Mouse (Mus musculus) limb, embryonic 14.5 days (tissue): ENCODE results near the gene Frrs1. TPM values are rescaled to one million over a fixed set of nuclear protein-coding genes. Genes with fewer than 3 reads are reported as not detected.

Experiments
- ATAC-seq: fragments of 200-750 bp; cut with Nextera tagmentation; 2 replicates; pipeline ENCODE4 v1.8.0; 2017; ENCODE audit warnings: low read depth, moderate number of reproducible peaks, moderate TSS enrichment; ENCODE audit not compliant: low FRiP score
- DNase-seq: peaks from one replicate; pipeline ENCODE4 v3.0.0-alpha.2; 2015; ENCODE audit warnings: low spot score
- H3K27ac ChIP-seq: fragments of 300-500 bp; sonication (generic); replicated peaks from 2 replicates; pipeline ENCODE4 v1.5.1; 2014; ENCODE audit warnings: low read depth, mild to moderate bottlenecking, low read length, moderate library complexity, mixed read lengths
- H3K27me3 ChIP-seq: fragments of 300-500 bp; sonication (generic); 2 replicates; pipeline ENCODE4 v1.6.1; 2014; ENCODE audit warnings: low read length, mixed read lengths; ENCODE audit not compliant: control insufficient read depth, insufficient read depth
- H3K36me3 ChIP-seq: fragments of 300-500 bp; sonication (generic); 2 replicates; pipeline ENCODE4 v1.6.1; 2014; ENCODE audit warnings: mild to moderate bottlenecking, low read length, moderate library complexity, mixed read lengths; ENCODE audit not compliant: control insufficient read depth, insufficient read depth
- H3K4me1 ChIP-seq: fragments of 300-500 bp; sonication (generic); 2 replicates; pipeline ENCODE4 v1.6.1; 2014; ENCODE audit warnings: antibody characterized with exemption, low read length, mixed read lengths; ENCODE audit not compliant: control insufficient read depth, insufficient read depth
- H3K4me2 ChIP-seq: fragments of 300-500 bp; sonication (generic); replicated peaks from 2 replicates; pipeline ENCODE4 v1.6.1; 2014; ENCODE audit warnings: low read depth, mild to moderate bottlenecking, low read length, moderate library complexity; ENCODE audit not compliant: severe bottlenecking
- H3K4me3 ChIP-seq: fragments of 300-500 bp; sonication (generic); replicated peaks from 2 replicates; pipeline ENCODE4 v1.5.1; 2014; ENCODE audit warnings: low read length
- H3K9ac ChIP-seq: fragments of 300-500 bp; sonication (generic); 2 replicates; pipeline ENCODE4 v1.6.1; 2014; ENCODE audit warnings: mild to moderate bottlenecking, low read depth, low read length, moderate library complexity; ENCODE audit not compliant: severe bottlenecking
- H3K9me3 ChIP-seq: fragments of 300-500 bp; sonication (generic); 2 replicates; pipeline ENCODE4 v1.6.1; 2016; ENCODE audit warnings: low read length; ENCODE audit not compliant: control insufficient read depth
- POLR2A ChIP-seq: fragments of 200-500 bp; IDR thresholded peaks from 2 replicates; pipeline ENCODE4 v1.8.0; 2012; ENCODE audit warnings: inconsistent platforms, mild to moderate bottlenecking, moderate library complexity, borderline replicate concordance; ENCODE audit not compliant: insufficient read depth, insufficient read length; ENCODE audit errors: extremely low read depth
- WGBS: fragments of 180-500 bp; shearing (Covaris S2); extraction: QIAGEN DNeasy Blood & Tissue Kit; methylation state at CpG from one replicate; pipeline ENCODE4 v1.1.7; 2014; 5-methylcytosine and 5-hydroxymethylcytosine counted together
- polyA plus RNA-seq, 2 experiments: library from polyadenylated mRNA; depleted of rRNA in 1 of 2; stranded (reverse) in 1 of 2; unstranded in 1 of 2; fragments of >200 nt; fragmentation: Nextera tagmentation in 1 of 2; extraction: Ambion mirVana in 1 of 2; gene quantifications; 2 replicates each; pipeline versions ENCODE4 v1.2.1 to v1.2.3; 2012 to 2014

Gene Frrs1
- polyA plus RNA-seq, 2 experiments, result 6.4 to 12.4 TPM

DNA sequence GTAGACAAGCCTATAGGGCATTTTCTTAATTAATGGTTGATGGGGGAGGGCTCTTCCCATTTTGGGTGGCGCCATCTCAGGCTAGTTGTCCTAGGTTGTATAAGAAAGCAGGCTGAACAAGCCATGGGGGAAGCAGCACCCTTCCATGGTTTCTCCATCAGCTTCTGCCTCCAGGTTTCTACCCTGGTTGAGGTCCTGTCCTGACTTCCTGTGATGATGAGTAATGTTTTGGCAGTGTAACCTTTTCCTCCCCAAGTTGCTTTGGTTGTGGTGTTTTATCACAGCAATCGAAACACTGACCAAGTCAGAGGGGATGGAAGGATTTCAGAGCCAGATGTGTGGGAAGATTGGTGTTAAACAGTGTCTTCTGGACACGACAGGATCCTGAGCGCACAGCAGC lies 87.2 kb downstream of the Frrs1 start:
- Histone ChIP-seq H3K9me3 (no peaks in the 10 kb centered on the region), H3K4me2 (no peak overlapping the region), H3K36me3 (no peaks in the 10 kb centered on the region), H3K4me3 (no peak overlapping the region), H3K27ac (no peak overlapping the region), H3K9ac (no peak overlapping the region), H3K4me1 (no peaks in the 10 kb centered on the region), H3K27me3 (no peaks in the 10 kb centered on the region)
- WGBS, result 84% methylated on average over 4 of the region's 4 CpGs
- ATAC-seq (no peak), DNase-seq (no peak)
- TF ChIP-seq POLR2A, result no peak

DNA sequence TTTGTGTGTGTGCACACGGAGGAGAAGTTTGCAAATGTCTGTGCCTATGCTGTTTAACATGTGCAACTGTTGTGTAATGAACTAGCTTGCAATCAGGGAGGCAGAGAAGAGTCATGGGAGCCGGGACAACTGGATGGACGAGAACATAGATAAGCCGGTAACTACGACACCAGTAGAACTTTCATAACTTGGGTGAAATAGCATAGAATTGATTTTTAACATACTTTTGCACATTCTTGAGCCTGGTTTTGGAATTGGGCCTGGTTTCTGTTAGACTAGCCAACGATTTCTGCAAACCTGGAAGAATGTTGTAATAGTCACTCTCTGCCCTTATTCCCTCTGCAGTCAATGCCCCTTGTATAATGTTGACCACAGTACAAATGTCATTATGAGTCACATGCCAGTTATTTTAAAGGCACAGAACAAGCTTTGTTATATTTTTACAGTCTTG lies 91.4 kb downstream of the Frrs1 start:
- no peak for DNase-seq
- Histone ChIP-seq H3K27ac (no peak overlapping the region), H3K4me2 (no peak overlapping the region), H3K36me3 (no peaks in the 10 kb centered on the region), H3K9me3 (no peaks in the 10 kb centered on the region), H3K27me3 (no peaks in the 10 kb centered on the region), H3K4me1 (no peaks in the 10 kb centered on the region), H3K9ac (no peak overlapping the region), H3K4me3 (no peak overlapping the region)
- TF ChIP-seq POLR2A, result no peak
- no peak for ATAC-seq
- WGBS, result 73% methylated on average over 6 of the region's 6 CpGs

DNA sequence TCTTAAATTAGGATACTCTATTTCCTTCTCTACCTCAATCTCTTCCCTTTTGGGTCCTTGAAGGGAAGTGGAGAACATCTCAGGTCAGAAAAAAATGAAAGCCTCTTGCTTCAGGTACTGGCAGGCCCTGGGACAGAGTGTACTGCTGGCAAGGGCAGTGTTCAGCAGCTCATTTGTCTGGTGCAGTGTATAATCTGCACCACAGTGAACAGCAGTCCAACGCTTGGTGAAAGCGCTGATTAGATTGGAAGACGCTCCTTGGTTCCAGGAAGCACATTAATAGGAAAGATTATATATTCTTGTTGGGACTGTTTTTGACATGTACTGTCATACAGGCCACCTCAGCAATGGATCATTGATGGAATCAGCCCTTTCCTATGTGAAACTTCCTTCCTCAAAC lies 92.2 kb downstream of the Frrs1 start:
- Histone ChIP-seq H3K4me3 (no peak overlapping the region), H3K36me3 (no peaks in the 10 kb centered on the region), H3K27ac (no peak overlapping the region), H3K9me3 (no peaks in the 10 kb centered on the region), H3K27me3 (no peaks in the 10 kb centered on the region), H3K9ac (no peak overlapping the region), H3K4me2 (no peak overlapping the region), H3K4me1 (no peaks in the 10 kb centered on the region)
- WGBS, result 96% methylated on average over 3 of the region's 3 CpGs
- DNase-seq (no peak), ATAC-seq (no peak)
- no peak for TF ChIP-seq POLR2A

DNA sequence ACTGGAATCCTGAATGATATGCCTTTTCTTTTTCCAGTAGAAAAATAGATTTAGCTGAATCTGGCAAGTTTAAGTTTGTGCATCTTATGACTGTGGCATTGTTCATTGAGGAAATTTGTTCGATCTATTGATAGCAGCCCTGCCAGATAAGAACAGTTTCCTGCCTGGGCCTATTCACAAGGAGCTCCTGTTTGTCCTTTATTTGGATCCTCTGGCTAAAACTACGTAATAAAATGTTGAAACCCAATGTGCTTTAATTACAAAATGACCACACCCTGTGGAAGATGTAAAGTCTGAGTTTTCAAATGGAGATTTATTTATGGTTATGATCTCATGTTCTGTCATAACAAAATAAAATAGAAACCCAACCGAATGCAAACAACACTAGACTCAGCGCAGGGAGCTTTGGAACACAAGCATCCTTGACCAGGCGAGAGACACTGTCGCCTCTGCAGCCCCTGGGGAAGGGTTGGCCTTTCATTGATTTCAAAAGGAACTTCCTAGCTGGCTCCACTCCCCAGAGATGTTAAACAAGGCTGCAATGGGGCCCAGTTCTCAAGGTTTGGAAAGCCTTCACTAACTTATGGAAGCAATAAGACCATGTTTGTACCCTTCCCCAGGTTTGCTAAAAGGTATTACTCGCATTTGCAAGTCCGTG lies 93.1 kb downstream of the Frrs1 start:
- DNase-seq (no peak), ATAC-seq (no peak)
- WGBS, result 83% methylated on average over 8 of the region's 8 CpGs
- Histone ChIP-seq H3K36me3 (no peaks in the 10 kb centered on the region), H3K9ac (no peak overlapping the region), H3K27ac (no peak overlapping the region), H3K4me3 (no peak overlapping the region), H3K27me3 (no peaks in the 10 kb centered on the region), H3K4me2 (no peak overlapping the region), H3K9me3 (no peaks in the 10 kb centered on the region), H3K4me1 (no peaks in the 10 kb centered on the region)
- no peak for TF ChIP-seq POLR2A

DNA sequence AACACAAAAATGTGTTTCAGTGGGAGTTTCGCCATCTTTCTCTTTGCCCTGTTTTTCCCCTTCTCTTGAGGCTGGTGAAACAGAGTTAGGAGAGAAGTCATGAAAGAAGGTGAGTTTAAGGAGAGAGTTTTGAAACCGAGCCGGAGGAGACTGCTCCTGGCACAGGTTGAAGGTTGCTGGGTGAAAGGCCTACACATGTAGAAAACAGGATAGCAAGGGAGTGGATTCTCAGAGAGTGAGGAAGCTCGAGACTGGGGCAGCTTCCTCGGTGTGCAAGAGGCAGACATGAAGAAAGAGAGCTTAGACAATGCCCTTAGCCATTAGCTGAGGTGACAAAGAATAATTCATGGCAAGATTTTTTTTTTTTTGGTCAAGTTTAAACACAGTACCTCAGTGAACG lies 94.1 kb downstream of the Frrs1 start:
- Histone ChIP-seq H3K4me3 (no peak overlapping the region), H3K9ac (no peak overlapping the region), H3K4me1 (no peaks in the 10 kb centered on the region), H3K4me2 (no peak overlapping the region), H3K36me3 (no peaks in the 10 kb centered on the region), H3K9me3 (no peaks in the 10 kb centered on the region), H3K27ac (no peak overlapping the region), H3K27me3 (no peaks in the 10 kb centered on the region)
- WGBS, result 77% methylated on average over 6 of the region's 6 CpGs
- TF ChIP-seq POLR2A, result no peak
- no peak for DNase-seq
- no peak for ATAC-seq
